Mouse (Mus musculus): ENCODE data around the gene Slc39a9. TPM values are rescaled to one million over a fixed set of nuclear protein-coding genes. Genes with fewer than 3 reads are reported as not detected.

Gene Slc39a9
- polyA plus RNA-seq, 1 experiment from 2014 or later: 28.1 TPM

DNA sequence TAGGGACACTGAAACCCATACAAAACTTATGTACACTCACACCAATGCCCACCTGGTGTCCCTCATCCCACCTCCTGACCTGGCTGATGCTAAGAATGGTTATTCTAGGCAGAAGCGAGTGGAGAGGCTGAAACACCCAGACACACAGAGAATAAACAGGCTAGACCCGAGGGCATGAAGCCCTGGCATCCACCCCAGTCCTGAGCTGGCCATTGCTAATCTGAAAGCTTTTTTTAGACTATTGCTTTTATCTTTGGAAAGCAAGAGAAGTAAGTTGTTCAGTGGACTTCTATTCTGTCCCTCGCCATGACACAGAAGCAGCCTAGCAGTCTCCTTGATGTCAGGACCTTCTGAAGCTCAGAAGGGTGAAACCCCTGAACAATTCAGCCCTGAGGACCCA is 33.8 kb upstream of the Slc39a9 start:
- Histone ChIP-seq H3K4me2 (replicated peaks) (no peak overlapping the region), H3K36me3 (peaks cover 2% of the 10 kb centered on the region; the same call in 1 of the 2 replicates), H3K9me3 (no peaks in the 10 kb centered on the region), H3K4me1 (no peaks in the 10 kb centered on the region), H3K27me3 (replicated peaks) (no peaks in the 10 kb centered on the region), H3K27ac (no peak overlapping the region), H3K9ac (no peak overlapping the region), H3K4me3 (no peak overlapping the region)
- WGBS: 85% methylated on average over 3 of the region's 3 CpGs
- ATAC-seq (ENCODE audit: low FRiP score, low read depth): no peak

DNA sequence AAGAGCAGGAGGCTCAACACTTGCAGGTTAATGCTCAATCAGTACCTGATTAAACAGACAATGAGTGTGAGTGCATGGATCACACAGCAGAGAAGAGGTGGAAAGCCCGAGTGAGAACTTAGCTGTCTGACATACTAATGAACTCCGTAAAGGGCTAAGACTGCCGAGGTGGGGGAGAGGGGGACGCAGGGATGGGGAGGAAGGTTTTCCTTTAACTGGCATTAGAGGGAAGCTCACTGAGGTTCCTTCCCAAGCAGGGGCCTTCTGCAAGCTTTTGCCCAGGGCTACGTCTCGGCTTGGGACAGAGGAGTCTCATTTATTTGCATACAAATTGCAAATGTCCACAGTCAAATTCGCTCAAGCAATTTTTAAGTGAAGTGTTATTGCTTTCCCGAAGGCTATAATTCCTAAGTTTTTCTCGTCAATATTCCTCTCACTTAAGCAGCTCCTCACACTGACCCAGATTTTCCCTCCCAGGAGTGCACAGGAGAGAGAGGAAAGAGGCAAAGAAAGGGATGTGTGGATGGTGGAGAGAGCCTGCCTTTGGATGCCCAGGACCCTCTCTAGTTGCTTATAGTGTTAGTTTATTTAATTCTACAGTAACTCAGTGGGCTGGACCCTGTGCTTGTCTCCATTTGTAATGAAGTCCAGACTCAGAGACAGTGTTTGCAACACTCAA is 31.4 kb upstream of the Slc39a9 start:
- H3K36me3 ChIP-seq: no peaks in the 10 kb centered on the region
- no peak overlapping the region for H3K4me3 ChIP-seq
- no peak overlapping the region for H3K4me2 ChIP-seq (replicated peaks)
- no peak overlapping the region for H3K27ac ChIP-seq
- WGBS: 58% methylated on average over 9 of the region's 9 CpGs
- H3K9ac ChIP-seq: no peak overlapping the region
- no peak for ATAC-seq (ENCODE audit: low FRiP score, low read depth)
- no peaks in the 10 kb centered on the region for H3K4me1 ChIP-seq
- H3K9me3 ChIP-seq: no peaks in the 10 kb centered on the region
- H3K27me3 ChIP-seq (replicated peaks): no peaks in the 10 kb centered on the region

DNA sequence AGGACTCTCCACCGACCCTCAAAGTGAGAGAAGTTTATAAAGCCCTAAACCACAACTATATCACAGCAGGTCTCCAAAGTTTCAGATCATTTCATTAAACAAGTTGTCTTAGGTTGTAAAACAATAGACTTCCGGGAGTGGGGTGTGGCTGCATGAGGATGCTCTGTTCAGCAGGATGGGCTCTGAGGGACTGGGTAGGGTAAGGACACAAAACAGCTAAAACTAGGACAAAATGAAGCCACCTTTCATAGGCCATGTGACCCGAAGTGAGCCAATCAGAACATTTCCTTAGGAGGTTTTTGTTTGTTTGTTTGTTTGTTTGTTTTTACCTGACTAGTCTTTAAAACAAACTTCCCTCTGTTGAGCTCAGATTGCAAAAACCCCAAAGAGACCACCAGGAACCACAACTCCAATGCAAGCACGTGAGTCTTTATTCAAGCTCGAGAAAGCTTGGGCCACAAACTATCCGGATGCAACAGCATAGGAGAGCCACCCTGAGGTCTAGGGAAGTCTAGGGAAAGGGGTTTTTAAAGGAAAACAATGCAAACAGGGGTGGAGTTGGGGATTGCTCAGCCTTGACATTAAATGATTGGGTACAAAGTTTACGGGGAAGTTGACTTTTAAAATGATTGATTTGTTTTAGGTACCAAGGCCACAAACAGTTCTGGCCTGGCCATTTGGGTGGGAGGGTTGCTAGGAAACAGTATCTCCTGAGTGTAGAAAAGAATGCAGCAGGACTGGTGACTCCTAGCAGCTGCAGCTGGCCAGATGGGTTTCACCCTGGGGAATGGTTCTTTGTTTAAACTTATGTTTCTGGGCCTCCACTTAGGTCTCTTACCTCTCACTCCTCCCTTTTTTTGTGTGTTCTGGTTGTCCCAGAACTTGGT is 28.1 kb upstream of the Slc39a9 start:
- no peak overlapping the region for H3K4me2 ChIP-seq (replicated peaks)
- H3K4me3 ChIP-seq: no peak overlapping the region
- no peak for ATAC-seq (ENCODE audit: low FRiP score, low read depth)
- WGBS: 39% methylated on average over 7 of the region's 7 CpGs
- no peaks in the 10 kb centered on the region for H3K27me3 ChIP-seq (replicated peaks)
- no peak overlapping the region for H3K27ac ChIP-seq
- no peaks in the 10 kb centered on the region for H3K4me1 ChIP-seq
- H3K9ac ChIP-seq: no peak overlapping the region
- no peaks in the 10 kb centered on the region for H3K36me3 ChIP-seq
- H3K9me3 ChIP-seq: no peaks in the 10 kb centered on the region

DNA sequence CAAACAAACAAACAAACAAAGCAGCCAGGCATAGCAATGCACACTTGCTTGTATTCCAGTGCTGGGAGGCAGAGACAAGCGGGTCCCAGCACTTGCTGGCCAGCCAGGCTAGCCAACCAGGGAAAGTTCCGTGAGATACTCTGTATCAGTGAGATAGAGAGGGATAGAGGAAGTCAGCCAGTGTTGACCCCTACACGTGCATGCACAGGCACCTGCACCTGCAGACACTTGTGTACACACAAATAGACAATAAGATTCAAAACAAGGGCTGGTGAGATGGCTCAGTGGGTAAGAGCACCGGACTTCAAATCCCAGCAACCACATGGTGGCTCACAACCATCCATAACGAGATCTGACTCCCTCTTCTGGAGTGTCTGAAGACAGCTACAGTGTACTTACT is 23.2 kb upstream of the Slc39a9 start:
- H3K27me3 ChIP-seq (replicated peaks): no peaks in the 10 kb centered on the region
- ATAC-seq (ENCODE audit: low FRiP score, low read depth): no peak
- H3K9me3 ChIP-seq: no peaks in the 10 kb centered on the region
- H3K36me3 ChIP-seq: no peaks in the 10 kb centered on the region
- no peak overlapping the region for H3K4me2 ChIP-seq (replicated peaks)
- no peak overlapping the region for H3K27ac ChIP-seq
- H3K9ac ChIP-seq: no peak overlapping the region
- no peak overlapping the region for H3K4me3 ChIP-seq
- H3K4me1 ChIP-seq: no peaks in the 10 kb centered on the region
- 80% methylated on average over 5 of the region's 5 CpGs for WGBS

DNA sequence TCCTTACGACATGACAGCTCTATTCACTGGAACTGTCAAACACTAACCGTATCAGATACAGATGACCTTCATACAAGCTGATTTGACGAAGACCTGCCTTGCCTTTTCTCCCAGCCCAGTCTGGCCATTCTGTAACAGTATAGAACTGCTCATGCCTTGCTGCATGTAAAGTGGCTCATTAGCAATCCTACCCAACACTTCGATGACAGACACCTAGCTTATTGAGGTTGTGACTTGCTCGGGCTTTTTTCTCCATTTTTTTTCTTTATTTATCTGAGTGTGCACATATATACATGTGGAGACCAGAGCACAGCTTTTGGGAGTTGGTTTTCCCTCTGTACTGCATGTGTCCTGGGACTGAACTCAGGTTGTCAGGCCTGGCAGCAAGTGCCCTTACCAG is 11.9 kb upstream of the Slc39a9 start:
- no peak for ATAC-seq (ENCODE audit: low FRiP score, low read depth)
- Histone ChIP-seq H3K4me3 (no peak overlapping the region), H3K27ac (no peak overlapping the region), H3K9me3 (no peaks in the 10 kb centered on the region), H3K27me3 (replicated peaks) (no peaks in the 10 kb centered on the region), H3K4me1 (no peaks in the 10 kb centered on the region), H3K9ac (no peak overlapping the region), H3K36me3 (peaks cover 52% of the 10 kb centered on the region), H3K4me2 (replicated peaks) (no peak overlapping the region)
- WGBS: 89% methylated on average over 5 of the region's 5 CpGs

DNA sequence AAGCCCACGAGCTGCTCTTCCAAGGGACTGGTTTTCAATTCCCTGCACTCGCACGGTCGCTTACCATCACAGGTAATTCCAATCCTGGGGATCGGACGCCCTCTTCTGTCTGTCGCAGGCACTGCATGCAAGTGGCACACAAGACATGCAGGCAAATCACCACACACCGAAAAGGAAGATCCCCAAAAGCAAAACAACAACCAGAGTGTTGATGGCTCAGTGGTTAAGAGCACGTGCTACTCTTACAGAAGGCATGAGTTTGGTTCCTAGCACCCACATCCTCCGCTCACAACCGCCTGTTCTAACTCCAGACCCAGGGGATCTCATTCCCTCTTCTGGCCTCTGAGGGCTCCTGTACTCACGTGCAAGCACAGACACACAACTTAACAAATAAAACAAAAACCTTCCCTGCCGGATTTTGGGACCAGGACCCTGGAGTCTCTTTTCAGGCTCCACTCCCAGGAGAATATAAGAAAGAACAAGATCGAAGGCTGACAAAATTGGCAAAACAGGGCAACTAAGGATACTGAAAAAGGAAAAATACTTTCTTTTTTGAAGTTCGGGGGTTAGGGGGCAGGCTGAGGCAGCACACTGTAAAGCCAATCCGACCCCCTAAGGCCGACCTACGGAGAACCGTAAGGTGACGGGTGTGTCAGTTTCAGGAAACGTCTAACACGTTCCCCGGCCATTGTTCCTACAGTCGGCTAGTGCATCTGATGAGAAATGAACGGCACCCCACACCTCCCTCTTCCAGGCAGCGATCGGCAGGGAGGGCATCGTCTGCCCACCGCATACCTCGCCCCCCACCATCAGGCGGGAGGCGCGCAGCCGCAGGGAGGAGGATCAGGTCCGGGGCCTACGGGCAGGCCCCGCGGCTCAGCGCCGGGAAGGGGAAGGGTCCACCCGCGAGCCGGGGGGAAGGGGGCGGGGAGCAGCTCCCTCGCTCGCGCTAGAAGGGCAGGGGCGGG is 674 bp upstream of the Slc39a9 start:
- Histone ChIP-seq H3K4me1 (peaks cover 28% of the 10 kb centered on the region), H3K27me3 (replicated peaks) (no peaks in the 10 kb centered on the region), H3K27ac (peak overlapping the region; percentile 81), H3K9ac (peak overlapping the region; percentile 94), H3K4me2 (replicated peaks) (peak overlapping the region; percentile 87), H3K36me3 (peaks cover 31% of the 10 kb centered on the region), H3K4me3 (peak overlapping the region; percentile 85), H3K9me3 (no peaks in the 10 kb centered on the region)
- peak; percentile 82 for ATAC-seq (ENCODE audit: low FRiP score, low read depth)
- 2% methylated on average over 48 of the region's 48 CpGs for WGBS

DNA sequence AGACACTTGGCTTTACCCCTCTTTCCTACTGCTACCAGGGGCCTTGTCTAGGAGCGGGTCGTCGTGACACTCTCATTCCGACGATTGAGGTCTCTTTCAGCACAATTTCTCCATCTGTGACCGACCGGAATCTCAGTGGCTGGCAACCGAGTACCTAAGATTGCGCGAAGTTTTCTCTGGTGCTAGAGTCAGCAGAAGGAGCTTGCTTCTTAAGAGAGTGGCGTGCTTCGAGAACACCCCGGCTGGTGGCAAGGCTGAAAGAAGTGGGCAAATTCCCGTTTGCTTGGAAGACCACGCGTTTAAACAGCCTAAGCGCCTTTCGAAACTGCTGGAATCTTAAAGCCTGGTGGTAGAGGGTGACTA is 804 bp downstream of the Slc39a9 start:
- H3K9ac ChIP-seq: peak overlapping the region; percentile 73
- no peaks in the 10 kb centered on the region for H3K27me3 ChIP-seq (replicated peaks)
- H3K4me1 ChIP-seq: peaks cover 28% of the 10 kb centered on the region
- peaks cover 19% of the 10 kb centered on the region for H3K36me3 ChIP-seq
- 8% methylated on average over 18 of the region's 18 CpGs for WGBS
- 0 out of 2 replicates have a peak, but pooled peaks have one; percentile 1 for ATAC-seq (ENCODE audit: low FRiP score, low read depth)
- H3K4me3 ChIP-seq: peak overlapping the region; percentile 85
- H3K4me2 ChIP-seq (replicated peaks): peak overlapping the region; percentile 87
- no peaks in the 10 kb centered on the region for H3K9me3 ChIP-seq
- no peak overlapping the region for H3K27ac ChIP-seq

DNA sequence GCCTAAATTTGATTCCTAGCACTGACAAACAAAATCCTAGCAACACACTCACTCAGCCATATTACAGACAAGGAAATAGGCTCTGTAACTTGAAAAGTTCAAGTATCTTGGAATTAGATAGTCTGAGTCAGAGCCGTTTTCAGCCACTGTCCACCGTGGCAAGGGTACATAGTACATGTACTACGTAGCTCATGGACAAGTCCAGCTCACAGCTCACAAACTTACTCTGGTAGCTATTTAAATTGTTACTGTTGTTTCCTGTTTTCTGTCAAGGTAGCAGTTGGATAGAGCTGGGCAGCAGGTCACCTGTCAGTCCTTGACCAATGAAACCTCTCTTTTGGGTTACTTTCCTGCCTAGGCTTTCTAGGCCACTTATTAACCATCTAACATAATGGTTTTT is 2.7 kb downstream of the Slc39a9 start:
- no peak for ATAC-seq (ENCODE audit: low FRiP score, low read depth)
- no peaks in the 10 kb centered on the region for H3K9me3 ChIP-seq
- H3K27me3 ChIP-seq (replicated peaks): no peaks in the 10 kb centered on the region
- 0 out of 2 replicates have a peak overlapping the region, but pooled peaks have one; percentile 18 for H3K9ac ChIP-seq
- H3K4me1 ChIP-seq: peaks cover 28% of the 10 kb centered on the region
- WGBS: 95% methylated on average over 3 of the region's 3 CpGs
- H3K36me3 ChIP-seq: peaks cover 5% of the 10 kb centered on the region; the same call in 1 of the 2 replicates
- H3K4me3 ChIP-seq: no peak overlapping the region
- peak overlapping the region; percentile 87 for H3K4me2 ChIP-seq (replicated peaks)
- no peak overlapping the region for H3K27ac ChIP-seq

DNA sequence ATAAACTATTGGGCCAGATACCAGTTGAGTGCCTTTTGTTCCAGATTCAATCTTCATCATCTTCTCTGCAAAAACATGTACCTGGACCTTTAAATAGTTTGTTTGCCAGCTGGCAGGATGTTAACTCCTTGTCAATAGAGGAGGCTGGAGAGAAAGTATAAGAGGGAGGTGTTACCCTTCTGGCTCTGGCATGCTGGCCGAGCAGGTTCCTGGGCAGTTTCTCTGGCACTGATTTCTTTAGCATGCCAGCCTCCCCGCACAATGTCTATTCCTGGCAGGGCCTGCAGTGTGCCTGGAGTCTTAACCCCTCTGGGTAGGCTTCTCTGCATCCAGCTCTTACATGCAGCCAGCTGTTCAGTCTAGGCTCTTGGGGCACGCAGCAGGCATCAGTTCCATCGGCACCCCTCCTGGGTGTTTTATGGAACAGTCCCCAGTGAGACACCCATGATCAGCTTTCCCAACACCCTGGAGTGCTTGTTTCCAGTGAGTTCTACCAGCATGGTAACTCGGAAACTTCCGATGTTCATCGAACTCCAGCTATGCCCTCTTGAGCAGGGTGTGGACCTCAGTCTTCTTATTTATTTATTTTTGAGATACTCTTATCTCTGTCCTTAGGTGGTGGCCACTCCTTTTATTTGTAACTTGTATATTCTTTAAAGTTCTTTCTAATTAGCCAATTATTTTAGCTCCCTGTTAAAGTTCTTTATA is 10.4 kb downstream of the Slc39a9 start:
- 93% methylated on average over 7 of the region's 7 CpGs for WGBS
- no peak overlapping the region for H3K9ac ChIP-seq
- H3K4me3 ChIP-seq: no peak overlapping the region
- H3K4me1 ChIP-seq: no peaks in the 10 kb centered on the region
- no peak overlapping the region for H3K4me2 ChIP-seq (replicated peaks)
- no peaks in the 10 kb centered on the region for H3K27me3 ChIP-seq (replicated peaks)
- peaks cover 4% of the 10 kb centered on the region; the same call in 1 of the 2 replicates for H3K36me3 ChIP-seq
- ATAC-seq (ENCODE audit: low FRiP score, low read depth): no peak
- no peaks in the 10 kb centered on the region for H3K9me3 ChIP-seq
- no peak overlapping the region for H3K27ac ChIP-seq

DNA sequence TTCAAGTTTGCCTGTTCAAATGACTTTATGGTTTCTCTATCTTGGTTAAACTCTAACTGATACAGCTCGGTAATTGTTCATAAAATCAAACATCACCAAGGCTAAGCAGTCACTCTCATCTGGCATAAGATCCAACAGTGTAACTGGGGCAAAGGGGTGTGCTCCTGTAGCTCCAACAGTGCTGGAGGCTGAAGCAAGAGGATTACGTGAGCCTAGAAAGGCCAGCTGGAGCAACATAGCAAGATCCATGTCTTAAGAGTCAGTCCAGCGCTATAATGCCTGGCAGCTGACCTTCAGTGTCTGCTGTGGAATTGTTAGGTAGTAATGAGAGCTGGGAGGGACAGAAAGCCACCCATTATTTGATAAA is 11.0 kb downstream of the Slc39a9 start:
- H3K4me3 ChIP-seq: no peak overlapping the region
- H3K36me3 ChIP-seq: 0 out of 2 replicates have a peak, but pooled peaks cover 3% of the 10 kb centered on the region
- H3K4me1 ChIP-seq: no peaks in the 10 kb centered on the region
- H3K9me3 ChIP-seq: no peaks in the 10 kb centered on the region
- ATAC-seq (ENCODE audit: low FRiP score, low read depth): no peak
- no peak overlapping the region for H3K9ac ChIP-seq
- WGBS: 91% methylated on average over 3 of the region's 3 CpGs
- no peak overlapping the region for H3K4me2 ChIP-seq (replicated peaks)
- H3K27ac ChIP-seq: no peak overlapping the region
- no peaks in the 10 kb centered on the region for H3K27me3 ChIP-seq (replicated peaks)

DNA sequence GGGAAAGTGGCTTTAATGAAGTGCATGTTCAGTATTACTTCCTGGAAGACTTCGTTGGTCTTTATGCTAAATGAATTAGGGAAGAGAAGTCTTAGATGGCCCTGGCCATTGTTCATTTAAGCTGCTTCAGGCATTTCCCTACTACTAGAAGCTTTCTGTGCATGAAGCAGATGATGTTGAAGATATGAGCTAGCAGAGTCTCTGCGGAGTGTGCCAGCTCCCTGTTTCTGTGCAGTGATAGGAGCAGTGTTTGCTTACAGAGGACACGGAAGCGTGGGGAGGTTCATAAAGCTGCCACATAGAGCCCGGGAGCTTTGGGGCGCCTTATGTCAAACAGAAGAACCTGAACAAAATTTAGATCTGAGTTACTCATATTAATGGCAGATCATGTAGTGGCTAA is 15.0 kb downstream of the Slc39a9 start:
- Histone ChIP-seq H3K27ac (no peak overlapping the region), H3K36me3 (0 out of 2 replicates have a peak, but pooled peaks cover 11% of the 10 kb centered on the region), H3K27me3 (replicated peaks) (no peaks in the 10 kb centered on the region), H3K4me1 (no peaks in the 10 kb centered on the region), H3K9me3 (no peaks in the 10 kb centered on the region), H3K9ac (no peak overlapping the region), H3K4me2 (replicated peaks) (no peak overlapping the region), H3K4me3 (no peak overlapping the region)
- 92% methylated on average over 6 of the region's 6 CpGs for WGBS
- no peak for ATAC-seq (ENCODE audit: low FRiP score, low read depth)
